Mouse (Mus musculus): ENCODE results near the gene Galnt10.

Gene Galnt10

GRCm38 (mm10) chr11:57660814-57661213, 15.6 kb downstream of the Galnt10 start:
- Histone ChIP-seq H3K27me3 (ENCODE audit: control insufficient read depth, insufficient read depth, low read length, poor library complexity, severe bottlenecking) (no peaks in the 10 kb centered on the region), H3K36me3 (ENCODE audit: control insufficient read depth, insufficient read depth, low read length, poor library complexity, severe bottlenecking) (no peaks in the 10 kb centered on the region; the same call in 1 of the 2 replicates)
- DNase-seq (ENCODE audit: low read depth, low spot score), result no peak

- no peaks in the 10 kb centered on the region for H3K27me3 ChIP-seq (ENCODE audit: control insufficient read depth, insufficient read depth, low read length, poor library complexity, severe bottlenecking)
- no peaks in the 10 kb centered on the region; the same call in 1 of the 2 replicates for H3K36me3 ChIP-seq (ENCODE audit: control insufficient read depth, insufficient read depth, low read length, poor library complexity, severe bottlenecking)
These were observed 16.4 kb downstream of the Galnt10 start for GRCm38 (mm10) chr11:57661492-57662229.

GRCm38 (mm10) chr11:57662231-57662630, 17.0 kb downstream of the Galnt10 start:
- no peaks in the 10 kb centered on the region for H3K27me3 ChIP-seq (ENCODE audit: control insufficient read depth, insufficient read depth, low read length, poor library complexity, severe bottlenecking)
- H3K36me3 ChIP-seq (ENCODE audit: control insufficient read depth, insufficient read depth, low read length, poor library complexity, severe bottlenecking), result no peaks in the 10 kb centered on the region; the same call in 1 of the 2 replicates
- no peak for DNase-seq (ENCODE audit: low read depth, low spot score)

More at GRCm38 (mm10) chr11:57661492-57662229, 16.4 kb downstream of the Galnt10 start:
- no peak for DNase-seq (ENCODE audit: low read depth, low spot score)

GRCm38 (mm10) chr11:57663271-57663670, 18.0 kb downstream of the Galnt10 start:
- no peak for DNase-seq (ENCODE audit: low read depth, low spot score)
- no peaks in the 10 kb centered on the region for H3K27me3 ChIP-seq (ENCODE audit: control insufficient read depth, insufficient read depth, low read length, poor library complexity, severe bottlenecking)
- no peaks in the 10 kb centered on the region; the same call in 1 of the 2 replicates for H3K36me3 ChIP-seq (ENCODE audit: control insufficient read depth, insufficient read depth, low read length, poor library complexity, severe bottlenecking)

GRCm38 (mm10) chr11:57664741-57665140, 19.5 kb downstream of the Galnt10 start:
- H3K36me3 ChIP-seq (ENCODE audit: control insufficient read depth, insufficient read depth, low read length, poor library complexity, severe bottlenecking), result no peaks in the 10 kb centered on the region
- H3K27me3 ChIP-seq (ENCODE audit: control insufficient read depth, insufficient read depth, low read length, poor library complexity, severe bottlenecking), result no peaks in the 10 kb centered on the region
- DNase-seq (ENCODE audit: low read depth, low spot score), result no peak

- H3K27me3 ChIP-seq (ENCODE audit: control insufficient read depth, insufficient read depth, low read length, poor library complexity, severe bottlenecking), result no peaks in the 10 kb centered on the region
- DNase-seq (ENCODE audit: low read depth, low spot score), result no peak
- no peaks in the 10 kb centered on the region for H3K36me3 ChIP-seq (ENCODE audit: control insufficient read depth, insufficient read depth, low read length, poor library complexity, severe bottlenecking)
These were observed 23.0 kb downstream of the Galnt10 start for GRCm38 (mm10) chr11:57668271-57668670.

GRCm38 (mm10) chr11:57669522-57669921, 24.3 kb downstream of the Galnt10 start:
- Histone ChIP-seq H3K36me3 (ENCODE audit: control insufficient read depth, insufficient read depth, low read length, poor library complexity, severe bottlenecking) (no peaks in the 10 kb centered on the region), H3K27me3 (ENCODE audit: control insufficient read depth, insufficient read depth, low read length, poor library complexity, severe bottlenecking) (no peaks in the 10 kb centered on the region)
- no peak for DNase-seq (ENCODE audit: low read depth, low spot score)

GRCm38 (mm10) chr11:57671120-57671697, 26.0 kb downstream of the Galnt10 start:
- no peak for DNase-seq (ENCODE audit: low read depth, low spot score)
- Histone ChIP-seq H3K36me3 (ENCODE audit: control insufficient read depth, insufficient read depth, low read length, poor library complexity, severe bottlenecking) (no peaks in the 10 kb centered on the region), H3K27me3 (ENCODE audit: control insufficient read depth, insufficient read depth, low read length, poor library complexity, severe bottlenecking) (no peaks in the 10 kb centered on the region)

GRCm38 (mm10) chr11:57671797-57672196, 26.6 kb downstream of the Galnt10 start:
- Histone ChIP-seq H3K27me3 (ENCODE audit: control insufficient read depth, insufficient read depth, low read length, poor library complexity, severe bottlenecking) (no peaks in the 10 kb centered on the region), H3K36me3 (ENCODE audit: control insufficient read depth, insufficient read depth, low read length, poor library complexity, severe bottlenecking) (no peaks in the 10 kb centered on the region)
- no peak for DNase-seq (ENCODE audit: low read depth, low spot score)

- no peaks in the 10 kb centered on the region for H3K27me3 ChIP-seq (ENCODE audit: control insufficient read depth, insufficient read depth, low read length, poor library complexity, severe bottlenecking)
- DNase-seq (ENCODE audit: low read depth, low spot score), result no peak
- no peaks in the 10 kb centered on the region; the same call in 1 of the 2 replicates for H3K36me3 ChIP-seq (ENCODE audit: control insufficient read depth, insufficient read depth, low read length, poor library complexity, severe bottlenecking)
These were observed 27.8 kb downstream of the Galnt10 start for GRCm38 (mm10) chr11:57672995-57673394.

GRCm38 (mm10) chr11:57673977-57674687, 28.9 kb downstream of the Galnt10 start:
- Histone ChIP-seq H3K27me3 (ENCODE audit: control insufficient read depth, insufficient read depth, low read length, poor library complexity, severe bottlenecking) (no peaks in the 10 kb centered on the region), H3K36me3 (ENCODE audit: control insufficient read depth, insufficient read depth, low read length, poor library complexity, severe bottlenecking) (no peaks in the 10 kb centered on the region; the same call in 1 of the 2 replicates)
- no peak for DNase-seq (ENCODE audit: low read depth, low spot score)

- Histone ChIP-seq H3K27me3 (ENCODE audit: control insufficient read depth, insufficient read depth, low read length, poor library complexity, severe bottlenecking) (no peaks in the 10 kb centered on the region), H3K36me3 (ENCODE audit: control insufficient read depth, insufficient read depth, low read length, poor library complexity, severe bottlenecking) (no peaks in the 10 kb centered on the region; the same call in 1 of the 2 replicates)
- DNase-seq (ENCODE audit: low read depth, low spot score), result no peak
These were observed 32.0 kb downstream of the Galnt10 start for GRCm38 (mm10) chr11:57677261-57677660.

- Histone ChIP-seq H3K36me3 (ENCODE audit: control insufficient read depth, insufficient read depth, low read length, poor library complexity, severe bottlenecking) (no peaks in the 10 kb centered on the region), H3K27me3 (ENCODE audit: control insufficient read depth, insufficient read depth, low read length, poor library complexity, severe bottlenecking) (no peaks in the 10 kb centered on the region)
- no peak for DNase-seq (ENCODE audit: low read depth, low spot score)
These were observed 37.3 kb downstream of the Galnt10 start for GRCm38 (mm10) chr11:57682589-57682988.

- peak; percentile 27 for DNase-seq (ENCODE audit: low read depth, low spot score)
- H3K36me3 ChIP-seq (ENCODE audit: control insufficient read depth, insufficient read depth, low read length, poor library complexity, severe bottlenecking), result no peaks in the 10 kb centered on the region
- H3K27me3 ChIP-seq (ENCODE audit: control insufficient read depth, insufficient read depth, low read length, poor library complexity, severe bottlenecking), result no peaks in the 10 kb centered on the region
These were observed 37.9 kb downstream of the Galnt10 start for GRCm38 (mm10) chr11:57683125-57683524.

- H3K27me3 ChIP-seq (ENCODE audit: control insufficient read depth, insufficient read depth, low read length, poor library complexity, severe bottlenecking), result no peaks in the 10 kb centered on the region
- no peak for DNase-seq (ENCODE audit: low read depth, low spot score)
- no peaks in the 10 kb centered on the region for H3K36me3 ChIP-seq (ENCODE audit: control insufficient read depth, insufficient read depth, low read length, poor library complexity, severe bottlenecking)
These were observed 38.7 kb downstream of the Galnt10 start for GRCm38 (mm10) chr11:57683931-57684330.

All from splenic B cell, adult 2 months (primary cell).